Mouse (Mus musculus) erythroblast, embryonic 14.5 days (primary cell): Measurements from ENCODE around the gene Tagln2.

ENCODE experiments used
- GATA1 ChIP-seq: IDR thresholded peaks from 2 replicates; pipeline ENCODE4 v1.6.1; 2012; ENCODE audit warnings: low read length, inconsistent platforms, mixed read lengths
- TAL1 ChIP-seq: IDR thresholded peaks from 3 replicates; pipeline ENCODE4 v1.6.1; 2012; ENCODE audit warnings: low read length, inconsistent platforms, mixed read lengths

GRCm38 (mm10) chr1:172480376-172480775, 19.5 kb upstream of the Tagln2 start:
- TF ChIP-seq GATA1 (no peak), TAL1 (no peak)
